31 mouse cellular contexts compared by ENCODE assay signal in the genomic region with DNA sequence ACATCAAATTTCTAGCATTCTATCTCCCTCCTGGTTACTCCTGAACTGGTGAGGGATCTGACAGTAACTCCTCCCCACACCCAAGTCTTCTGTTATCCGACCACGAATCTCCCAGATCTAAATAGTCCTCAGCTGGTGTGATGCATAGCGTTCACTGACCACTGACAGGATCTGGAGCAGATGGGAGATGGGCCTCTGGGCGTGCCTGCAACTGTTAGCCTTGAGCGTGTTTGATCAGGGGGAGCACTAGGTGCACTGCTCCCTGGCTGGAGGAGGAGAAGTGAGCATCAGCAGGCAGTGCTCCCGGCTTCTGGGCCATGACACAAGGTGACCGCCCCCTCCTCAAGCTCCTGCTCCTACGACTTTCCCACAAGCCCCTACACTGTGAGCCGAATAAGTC. TPM values are rescaled to one million over a fixed set of nuclear protein-coding genes. Genes with fewer than 3 reads are reported as not detected.
"Had no signal": no experiment of that assay in that cellular context is flagged by ENCODE, and none has a peak within 500 bp of the region (broad histone marks: within the 10 kb centered on the region; RNA-seq: fewer than 3 reads in every experiment).

No protein-coding gene starts in this region.

- H3K9ac ChIP-seq: heart, embryonic 13.5 days; heart, embryonic 15.5 days; hindbrain, embryonic 13.5 days; hindbrain, embryonic 15.5 days; limb, embryonic 12.5 days had no signal

- H3K4me2 ChIP-seq: heart, embryonic 11.5 days; heart, embryonic 13.5 days; heart, embryonic 15.5 days; hindbrain, embryonic 13.5 days; hindbrain, embryonic 15.5 days; limb, embryonic 12.5 days had no signal

- H3K4me1 ChIP-seq: hindbrain, embryonic 13.5 days; hindbrain, embryonic 15.5 days; limb, embryonic 10.5 days had no signal

- ATAC-seq: forebrain, embryonic 16.5 days; hindbrain, postnatal 0 days had no signal

- H3K9me3 ChIP-seq: heart, embryonic 13.5 days; heart, embryonic 15.5 days; hindbrain, embryonic 13.5 days; hindbrain, embryonic 15.5 days; limb, embryonic 10.5 days; limb, embryonic 12.5 days had no signal

- H3K27me3 ChIP-seq: heart, embryonic 13.5 days; heart, embryonic 15.5 days; hindbrain, embryonic 13.5 days; hindbrain, embryonic 15.5 days; limb, embryonic 12.5 days had no signal

- H3K4me3 ChIP-seq: gastrocnemius, adult 2 months; heart, adult 2 months; heart, embryonic 13.5 days; heart, embryonic 15.5 days; hindbrain, embryonic 13.5 days; hindbrain, embryonic 15.5 days; layer of hippocampus, adult 2 months; left cerebral cortex, adult 2 months; limb, embryonic 10.5 days; limb, embryonic 12.5 days had no signal

- DNase-seq: gastrocnemius, adult 2 months; gastrocnemius, postnatal 10 days; gastrocnemius, postnatal 25 days; heart, adult 11 months; heart, adult 2 months; heart, postnatal 14 days; heart, postnatal 36 days; kidney, adult 18-20 months; kidney, adult 8-10 months; kidney, postnatal 10 days; kidney, postnatal 25 days; kidney, postnatal 4 days; liver had no signal

- H3K36me3 ChIP-seq: limb, embryonic 10.5 days; limb, embryonic 12.5 days had no signal

- H3K27ac ChIP-seq: gastrocnemius, adult 2 months; heart, adult 2 months; heart, embryonic 13.5 days; heart, embryonic 15.5 days; hindbrain, embryonic 13.5 days; hindbrain, embryonic 15.5 days; hindbrain, postnatal 0 days; layer of hippocampus, adult 2 months; left cerebral cortex, adult 2 months; limb, embryonic 10.5 days; limb, embryonic 12.5 days had no signal

RNA-seq across cellular contexts. Expression of a gene that starts 6.5 kb away (rescaled TPM):
- total RNA-seq: gastrocnemius, adult 2 months; gastrocnemius, postnatal 10 days; gastrocnemius, postnatal 25 days; heart, adult 2 months; heart, postnatal 14 days; heart, postnatal 36 days; hematopoietic stem cell, adult 5-6 weeks; hindbrain, postnatal 0 days; left cerebral cortex, adult 2 months; left cerebral cortex, postnatal 14 days; left cerebral cortex, postnatal 36 days had no signal
- polyA plus RNA-seq: forebrain, embryonic 16.5 days; frontal cortex, adult 2 months; gonadal fat pad, adult 2 months; heart, adult 2 months; heart, embryonic 13.5 days; hindbrain, embryonic 11.5 days; kidney, embryonic 14.5 days; limb, embryonic 10.5 days; limb, embryonic 12.5 days had no signal
